29 mouse cellular contexts compared by ENCODE assay signal in the genomic region with DNA sequence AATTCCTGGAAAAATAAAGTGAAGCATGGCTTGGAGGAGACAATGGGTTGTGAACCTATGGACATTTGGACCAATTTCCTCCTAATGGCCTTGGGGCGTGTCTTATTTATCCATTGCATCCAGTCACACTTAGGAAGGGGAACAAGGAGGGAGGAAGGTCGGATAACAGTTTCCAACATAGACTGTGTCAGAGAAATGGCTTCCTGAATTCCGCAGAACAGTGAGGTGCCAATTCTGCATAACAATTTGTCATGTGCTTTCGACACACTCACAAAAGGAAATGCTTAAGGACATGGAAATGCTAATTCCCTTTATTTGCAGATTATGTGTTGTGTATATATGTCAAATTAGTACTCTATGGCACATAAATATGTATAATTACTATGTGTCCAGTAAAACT. TPM values are rescaled to one million over a fixed set of nuclear protein-coding genes. Genes with fewer than 3 reads are reported as not detected.
A peak's percentile ranks its signal among the peaks of the same experiment; 100 is the strongest.
DNase-seq lines count a peak whose midpoint lies in the region; ATAC-seq lines count a peak whose summit lies in the region.
"Had no signal": no experiment of that assay in that cellular context is flagged by ENCODE, and none has a peak within 500 bp of the region (broad histone marks: within the 10 kb centered on the region; RNA-seq: fewer than 3 reads in every experiment).

No protein-coding gene starts in this region.

- no peak overlapping the region for H3K4me2 ChIP-seq in kidney, embryonic 15.5 days

- peak; percentile 21 for DNase-seq in heart, adult 11 months
- no peak for DNase-seq in heart, postnatal 4 days
- DNase-seq in ES-CJ7 (ENCODE audit: low read depth, low spot score) (peak; percentile 63), R1 (ENCODE audit: low read depth, low spot score) (peak; percentile 84), ZHBTc4 (ENCODE audit: low read depth, low spot score) (peak; percentile 58)
- DNase-seq in adrenal gland, postnatal 36 days = no peak
- DNase-seq in urinary bladder, postnatal 25 days (ENCODE audit: low spot score) = no peak
- DNase-seq: adrenal gland, adult 2 months; adrenal gland, adult 8-10 months; adrenal gland, postnatal 10 days; adrenal gland, postnatal 14 days; adrenal gland, postnatal 25 days; B cell, adult 2 months; cerebellum, adult 11 months; cerebellum, adult 11-12 months; cerebellum, adult 18-20 months; cerebellum, adult 2 months; cerebellum, adult 8-10 months; cerebellum, adult 9-10 months had no signal

- no peaks in the 10 kb centered on the region for H3K9me3 ChIP-seq in kidney, embryonic 15.5 days (replicated peaks)
- H3K9me3 ChIP-seq: G1E had no signal

- ATAC-seq in kidney, embryonic 15.5 days (replicated peaks; ENCODE audit: low FRiP score) = no peak
- ATAC-seq: activated CD4-positive, CD25-positive, alpha-beta regulatory T cell, adult 4 months; CD4-positive, CD25-positive, alpha-beta regulatory T cell, adult 4 months; Patski had no signal

- H3K27ac ChIP-seq in kidney, embryonic 15.5 days = no peak overlapping the region

- WGBS in kidney, embryonic 15.5 days = 74% methylated on average over 4 of the region's 4 CpGs

- no peaks in the 10 kb centered on the region for H3K27me3 ChIP-seq in kidney, embryonic 15.5 days
- H3K27me3 ChIP-seq: CH12.LX had no signal

- H3K4me3 ChIP-seq in kidney, embryonic 15.5 days (replicated peaks) = no peak overlapping the region

- H3K4me1 ChIP-seq in kidney, embryonic 15.5 days = no peaks in the 10 kb centered on the region

- no peak overlapping the region for H3K9ac ChIP-seq in kidney, embryonic 15.5 days

- H3K36me3 ChIP-seq in kidney, embryonic 15.5 days = no peaks in the 10 kb centered on the region
- H3K36me3 ChIP-seq: G1E had no signal

RNA-seq across cellular contexts. Expression of gene Slc5a4a, which starts 38.0 kb away (rescaled TPM):
- total RNA-seq in heart, postnatal 4 days (2021) = not detected
- total RNA-seq in adrenal gland, postnatal 36 days (2021) = not detected
- not detected in 2 replicates for polyA plus RNA-seq in kidney, embryonic 15.5 days (2015; fragmentation: Nextera tagmentation; extraction: Ambion mirVana)
- total RNA-seq: adrenal gland, adult 18-20 months; adrenal gland, adult 2 months; adrenal gland, adult 8-10 months; adrenal gland, postnatal 10 days; adrenal gland, postnatal 14 days; adrenal gland, postnatal 25 days; adrenal gland, postnatal 4 days; CH12.LX; G1E; MEL had no signal
- polyA plus RNA-seq: activated CD4-positive, CD25-positive, alpha-beta regulatory T cell, adult 4 months; adrenal gland, adult 2 months; C2C12; CD4-positive, CD25-positive, alpha-beta regulatory T cell, adult 4 months; cerebellum, adult 2 months; G1E; Patski had no signal

RNA-seq across cellular contexts. Expression of gene Prmt2, which starts 52.4 kb away (rescaled TPM):
- 10 to 100 TPM; 23.8 to 26.5 TPM for total RNA-seq in heart, postnatal 4 days (2021)
- 10 to 100 TPM; 21.3 to 25.5 TPM for total RNA-seq in adrenal gland, postnatal 36 days (2021)
- polyA plus RNA-seq in kidney, embryonic 15.5 days (2015; fragmentation: Nextera tagmentation; extraction: Ambion mirVana) = 54.5 and 58.9 TPM in 2 replicates

Comparison
In these comparisons a context has a peak if more than half of its experiments do, and no peak if none do; other contexts are left out.
1. DNase-seq: peak in heart, adult 11 months (single experiment), ES-CJ7 (single experiment), R1 (single experiment) and ZHBTc4 (single experiment); none in heart, postnatal 4 days (single experiment), adrenal gland, postnatal 36 days (0 of 2) and urinary bladder, postnatal 25 days (single experiment).